ENCODE assay signal across 24 mouse cellular contexts in the genomic region with DNA sequence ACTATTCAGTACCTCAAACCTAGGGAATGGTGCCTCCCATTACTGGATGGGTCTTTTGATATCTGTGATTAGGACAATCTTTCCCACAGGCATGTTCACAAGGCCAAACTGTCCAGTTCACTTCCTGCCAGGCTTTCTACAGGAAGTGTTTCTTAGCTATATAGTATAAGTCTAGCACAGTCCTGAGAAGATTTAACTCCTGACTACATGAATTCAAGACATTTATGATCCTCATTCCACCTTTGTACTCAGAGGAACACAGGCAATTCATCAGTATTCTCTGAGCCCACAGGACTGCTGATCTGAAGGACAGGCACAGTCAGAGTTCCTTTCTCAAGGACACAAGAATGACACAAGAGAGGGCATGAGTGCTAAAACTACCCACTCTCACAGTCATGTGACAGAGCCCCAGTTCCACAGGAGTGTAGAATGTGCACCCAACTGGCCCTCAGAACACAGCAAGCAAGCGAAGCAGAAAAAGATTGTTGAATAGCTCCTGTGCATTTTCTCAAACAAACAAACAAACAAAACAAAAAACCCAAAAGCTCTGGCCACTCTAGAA.
"Had no signal": no experiment of that assay in that cellular context is flagged by ENCODE, and none has a peak within 500 bp of the region (broad histone marks: within the 10 kb centered on the region; RNA-seq: fewer than 3 reads in every experiment).

No protein-coding gene starts in this region.

- H3K27me3 ChIP-seq: heart, embryonic 13.5 days; heart, embryonic 15.5 days; hindbrain, embryonic 13.5 days; hindbrain, embryonic 15.5 days; limb, embryonic 12.5 days; liver, embryonic 13.5 days; liver, embryonic 15.5 days had no signal

- H3K4me3 ChIP-seq: heart, embryonic 13.5 days; heart, embryonic 15.5 days; hindbrain, embryonic 13.5 days; hindbrain, embryonic 15.5 days; layer of hippocampus, adult 2 months; left cerebral cortex, adult 2 months; limb, embryonic 10.5 days; limb, embryonic 12.5 days; liver, embryonic 13.5 days; liver, embryonic 15.5 days had no signal

- H3K9ac ChIP-seq: heart, embryonic 13.5 days; heart, embryonic 15.5 days; hindbrain, embryonic 13.5 days; hindbrain, embryonic 15.5 days; limb, embryonic 12.5 days; liver, embryonic 13.5 days; liver, embryonic 15.5 days had no signal

- ATAC-seq: hindbrain, postnatal 0 days had no signal

- H3K27ac ChIP-seq: heart, embryonic 13.5 days; heart, embryonic 15.5 days; hindbrain, embryonic 13.5 days; hindbrain, embryonic 15.5 days; hindbrain, postnatal 0 days; layer of hippocampus, adult 2 months; left cerebral cortex, adult 2 months; limb, embryonic 10.5 days; limb, embryonic 12.5 days; liver, embryonic 13.5 days; liver, embryonic 15.5 days had no signal

- H3K9me3 ChIP-seq: heart, embryonic 15.5 days; hindbrain, embryonic 15.5 days; limb, embryonic 10.5 days; liver, embryonic 15.5 days had no signal

- DNase-seq: gastrocnemius, postnatal 14 days; gastrocnemius, postnatal 36 days; heart, adult 18-20 months; heart, postnatal 14 days; heart, postnatal 36 days; kidney, adult 18-20 months; kidney, adult 8-10 months; kidney, postnatal 10 days; kidney, postnatal 25 days; kidney, postnatal 4 days; liver; liver, embryonic 13.5 days had no signal

- H3K36me3 ChIP-seq: heart, embryonic 13.5 days; heart, embryonic 15.5 days; hindbrain, embryonic 13.5 days; hindbrain, embryonic 15.5 days; limb, embryonic 10.5 days; limb, embryonic 12.5 days; liver, embryonic 13.5 days; liver, embryonic 15.5 days had no signal

- H3K4me2 ChIP-seq: heart, embryonic 11.5 days; heart, embryonic 13.5 days; heart, embryonic 15.5 days; hindbrain, embryonic 13.5 days; hindbrain, embryonic 15.5 days; limb, embryonic 12.5 days; liver, embryonic 11.5 days; liver, embryonic 13.5 days; liver, embryonic 15.5 days had no signal

- H3K4me1 ChIP-seq: heart, embryonic 13.5 days; heart, embryonic 15.5 days; hindbrain, embryonic 13.5 days; hindbrain, embryonic 15.5 days; limb, embryonic 10.5 days; limb, embryonic 12.5 days; liver, embryonic 13.5 days; liver, embryonic 15.5 days had no signal
